Mouse (Mus musculus) layer of hippocampus, adult 2 months (tissue): ENCODE data around the gene Rnd2. TPM values are rescaled to one million over a fixed set of nuclear protein-coding genes. Genes with fewer than 3 reads are reported as not detected.
A peak's percentile ranks its signal among the peaks of the same experiment; 100 is the strongest.

ENCODE experiments used
- DNase-seq, 2 experiments: peaks; one replicate each; pipeline ENCODE4 v3.0.0; 2022; ENCODE audit warnings: low spot score in 2 of 2
- H3K27ac ChIP-seq: fragments of 200-600 bp; 2 replicates; pipeline ENCODE4 v1.8.1; 2022
- H3K4me3 ChIP-seq: fragments of 200-600 bp; 2 replicates; pipeline ENCODE4 v1.8.1; 2022; ENCODE audit warnings: mild to moderate bottlenecking
- CTCF ChIP-seq: fragments of 200-600 bp; conservative IDR thresholded peaks from 2 replicates; pipeline ENCODE4 v1.8.1; 2022; ENCODE audit warnings: antibody characterized with exemption, mild to moderate bottlenecking, moderate library complexity
- long read RNA-seq, 2 experiments: library from polyadenylated mRNA; stranded (forward); transcript quantifications; one replicate each; pipeline ENCODE4 v2.0.0; 2021; ENCODE audit warnings: borderline mapping rate in 2 of 2
- total RNA-seq, 2 experiments: library from RNA; stranded (reverse); gene quantifications; 2 replicates each; pipeline ENCODE4 v1.2.3; 2021

The Rnd2 gene
- total RNA-seq, result 100 to 1,000 TPM; 113 to 122 TPM
- long read RNA-seq, experiment 1, transcript Rnd2-201 (5 exons, 1,394 nt), result major isoform, 62 of 72 reads
- long read RNA-seq, experiment 1, partial matches to known transcripts, result 0 of 72 reads
- long read RNA-seq, experiment 1, other reads (novel, unspliced or antisense), result 9 of 72 reads
- long read RNA-seq, experiment 2, transcript Rnd2-201 (5 exons, 1,394 nt), result major isoform, 60 of 78 reads
- long read RNA-seq, experiment 2, partial matches to known transcripts, result 4 of 78 reads
- long read RNA-seq, experiment 2, other reads (novel, unspliced or antisense), result 14 of 78 reads

DNA sequence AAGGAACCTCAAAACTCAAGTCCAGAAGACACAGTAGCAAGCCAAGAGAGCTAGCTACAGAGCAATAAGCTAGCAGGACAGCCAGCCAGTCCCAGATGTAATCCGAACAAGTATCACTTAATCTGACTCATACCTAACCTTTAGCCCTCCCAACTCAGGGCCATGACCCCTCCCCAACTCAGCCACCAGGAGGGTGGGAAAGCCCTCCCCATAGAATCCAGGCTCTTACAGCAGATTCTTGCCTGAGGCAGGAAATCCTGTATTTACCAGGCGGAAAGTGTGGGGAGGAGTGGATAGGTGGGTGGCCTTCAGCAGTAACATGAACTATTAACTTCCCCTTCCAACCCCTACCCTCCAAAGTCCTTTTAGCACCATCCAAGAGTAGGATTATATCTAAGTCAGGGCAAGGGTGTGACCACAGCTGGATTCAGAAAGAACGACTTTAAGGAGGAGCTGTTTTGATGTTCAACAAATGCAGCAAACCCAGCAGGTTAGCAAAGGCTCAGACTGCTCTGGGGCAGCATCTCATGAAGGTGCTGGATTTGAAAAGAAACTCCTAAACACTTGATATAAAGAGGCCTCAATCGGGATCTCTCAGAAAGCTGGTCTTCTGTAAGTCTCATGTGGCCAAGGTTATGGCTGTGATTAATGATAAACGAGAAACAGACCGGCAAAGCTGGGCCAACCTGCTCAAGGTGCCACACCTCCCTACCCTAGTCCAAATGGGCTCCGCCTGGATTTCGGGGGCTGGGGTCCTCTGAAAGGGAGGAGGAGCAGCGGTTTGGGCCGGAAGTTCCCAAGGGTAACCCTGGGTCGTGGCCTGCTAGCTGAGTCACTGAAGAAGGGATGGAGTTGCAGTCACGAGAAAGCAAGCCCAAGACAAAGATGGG, at the start of gene Rnd2:
Rnd2 (plus strand) TSS at position 789 of the 890 bp plus-strand sequence.
- H3K27ac ChIP-seq, result peak within 1 kb of the TSS; percentile 81
- DNase-seq, result no peak
- H3K4me3 ChIP-seq, result peak within 1 kb of the TSS; percentile 63
- TF ChIP-seq CTCF, result no peak

DNA sequence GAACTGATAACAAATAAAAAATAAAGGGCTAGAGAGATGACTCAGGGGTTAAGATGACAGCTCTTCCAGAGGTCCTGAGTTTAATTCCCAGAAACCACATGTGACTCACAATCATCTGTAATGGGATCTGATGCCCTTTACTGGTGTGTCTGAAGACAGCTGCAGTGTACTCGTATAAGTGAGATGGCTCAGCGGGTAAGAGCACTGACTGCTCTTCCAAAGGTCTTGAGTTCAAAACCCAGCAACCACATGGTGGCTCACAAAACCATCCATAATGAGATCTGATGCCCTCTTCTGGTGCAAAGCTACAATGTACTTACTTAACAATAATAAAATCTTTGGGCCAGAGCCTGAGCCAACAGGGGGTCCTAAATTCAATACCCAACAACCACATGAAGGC, 49.5 kb upstream of the Rnd2 start:
- Histone ChIP-seq H3K27ac (no peak overlapping the region), H3K4me3 (no peak overlapping the region)
- DNase-seq, result no peak
- peak; percentile 48 for TF ChIP-seq CTCF

DNA sequence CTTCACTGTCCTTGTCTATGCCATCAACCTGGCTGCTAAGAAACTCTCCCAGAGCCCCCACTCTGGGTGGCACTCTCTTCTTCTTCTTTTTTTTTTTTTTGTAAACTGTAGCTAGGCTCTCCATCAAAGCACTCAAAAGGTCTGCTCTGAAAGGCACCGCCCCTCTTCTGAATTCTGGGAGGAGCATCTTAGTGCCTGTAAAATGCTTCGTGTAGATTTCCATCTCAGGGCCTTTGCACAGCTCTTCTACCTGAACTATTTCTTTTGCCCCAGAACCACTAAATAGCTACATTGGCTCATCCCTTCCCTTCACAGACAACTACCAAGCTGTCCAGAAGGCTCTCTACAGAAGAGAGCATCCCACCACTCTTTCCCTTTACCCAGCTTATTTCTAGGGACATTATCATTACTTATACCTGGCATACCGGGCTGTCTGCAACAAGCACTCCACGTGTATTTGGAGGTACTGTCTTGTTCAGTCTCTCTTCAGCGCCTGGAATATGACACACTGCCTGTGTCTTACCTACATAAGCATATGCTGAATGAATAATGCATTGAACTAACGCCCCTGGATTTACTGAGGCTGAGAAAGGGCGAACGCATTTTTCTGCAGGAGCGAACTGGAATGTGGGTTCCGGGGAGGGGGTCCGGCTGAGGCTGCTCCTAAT, 48.2 kb upstream of the Rnd2 start:
- H3K27ac ChIP-seq, result peak overlapping the region; percentile 88

DNA sequence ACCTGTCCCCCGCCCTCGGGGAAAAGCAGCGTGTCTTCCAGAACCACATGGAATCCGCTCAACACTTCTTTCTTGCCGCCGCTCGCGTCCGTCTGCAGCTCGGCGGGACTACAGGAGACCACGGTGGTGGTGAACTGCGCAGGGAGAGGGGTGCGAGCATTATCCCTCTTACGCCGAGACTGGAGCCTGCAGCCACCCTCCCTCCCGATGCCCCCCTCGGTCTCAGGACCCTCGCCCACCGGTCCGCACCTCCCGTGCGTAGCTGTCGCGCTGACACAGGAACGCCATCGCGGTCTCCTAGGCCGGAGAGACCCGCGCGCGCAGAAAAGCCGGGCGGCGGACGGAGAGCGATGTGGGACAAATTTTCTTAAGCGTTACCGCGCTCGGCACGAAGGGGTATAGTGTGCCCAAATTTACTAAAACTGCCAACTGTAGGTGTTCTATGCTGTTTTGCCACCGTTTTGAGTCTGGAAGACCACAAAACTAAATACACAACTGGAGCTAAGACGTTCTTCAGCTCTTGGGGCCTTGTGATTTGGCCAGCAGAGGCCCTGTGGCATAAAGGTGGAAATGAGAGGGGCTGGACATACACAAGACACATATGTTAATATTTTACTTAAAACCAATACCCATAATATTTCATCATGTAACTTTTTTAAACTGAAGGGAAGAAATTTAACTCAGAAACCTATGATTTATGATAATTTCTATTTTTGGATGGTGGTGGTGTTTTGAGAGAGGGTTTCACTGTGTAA, 47.5 kb upstream of the Rnd2 start, which contains the start of gene Aarsd1:
Aarsd1 (minus strand) TSS at position 515 of the 755 bp plus-strand sequence.
- TF ChIP-seq CTCF, result no peak; the same call in none of the 2 replicates
- peak; percentile 81 to 90 for DNase-seq
- Histone ChIP-seq H3K27ac (peak within 1 kb of the TSS; percentile 88), H3K4me3 (peak within 1 kb of the TSS; percentile 91)

More for the DNA sequence above, 48.2 kb upstream of the Rnd2 start:
- TF ChIP-seq CTCF, result no peak
- DNase-seq, result no peak
- peak overlapping the region; percentile 91 for H3K4me3 ChIP-seq

DNA sequence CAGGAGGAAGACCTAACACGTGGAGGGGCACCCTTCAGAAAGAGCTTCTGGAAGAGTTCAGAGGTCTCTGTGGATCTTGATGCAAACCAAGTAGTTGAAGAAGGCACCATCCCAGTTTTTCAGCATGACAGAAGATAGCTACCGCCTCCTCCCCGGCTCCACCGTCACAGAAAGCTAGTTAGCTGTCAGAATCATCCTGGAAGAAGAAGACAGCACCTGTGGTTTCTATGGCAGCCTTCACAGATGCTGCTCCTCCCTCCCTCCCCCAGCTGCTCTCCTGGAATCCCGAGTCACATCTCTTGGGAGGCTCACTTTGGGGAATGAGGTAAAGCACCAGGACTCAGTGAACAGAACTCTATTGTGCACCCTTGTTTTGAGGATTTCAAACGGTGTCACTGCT, 45.8 kb upstream of the Rnd2 start:
- Histone ChIP-seq H3K27ac (no peak overlapping the region), H3K4me3 (no peak overlapping the region)
- TF ChIP-seq CTCF, result no peak
- no peak for DNase-seq

DNA sequence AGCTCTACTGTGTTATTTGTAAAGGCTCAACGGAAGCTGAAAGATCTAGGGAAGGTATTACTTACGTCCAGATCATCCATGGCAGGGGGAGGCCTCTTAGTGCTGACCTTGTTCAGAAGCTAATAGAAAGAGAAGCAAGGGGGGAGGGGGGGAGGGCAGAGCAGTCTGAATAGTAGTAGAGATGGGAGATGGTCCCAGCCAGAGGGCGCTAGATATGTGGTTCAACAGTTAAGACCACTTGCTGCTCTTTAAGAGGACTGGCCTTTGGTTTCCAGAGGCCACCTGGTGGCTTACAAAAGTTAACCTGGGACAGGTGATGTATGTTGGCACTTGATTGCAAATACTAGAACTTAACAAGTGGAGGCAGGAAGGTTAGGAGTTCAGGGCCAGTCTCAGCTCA, 45.2 kb upstream of the Rnd2 start:
- DNase-seq, result no peak
- peak; percentile 55 for TF ChIP-seq CTCF

DNA sequence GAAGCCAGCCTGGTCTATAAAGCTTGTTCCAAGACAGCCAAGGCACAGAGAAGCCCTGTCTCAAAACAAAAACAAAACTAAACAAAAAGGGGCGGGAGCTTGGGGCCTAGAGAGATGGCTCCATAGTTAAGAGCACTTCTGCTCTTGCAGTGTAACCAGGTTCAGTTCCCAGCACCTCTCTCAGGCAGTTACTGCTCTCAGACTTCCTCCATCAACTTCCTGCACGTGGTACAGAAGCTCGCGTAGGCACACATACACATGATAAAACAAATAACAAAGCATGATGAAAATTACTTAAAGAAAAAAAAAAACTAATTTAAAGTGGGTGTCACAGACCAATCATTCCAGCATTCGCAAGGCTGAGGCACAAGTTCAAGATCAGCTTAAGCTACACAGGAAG, 44.7 kb upstream of the Rnd2 start:
- no peak for DNase-seq
- no peak for TF ChIP-seq CTCF
- no peak overlapping the region for H3K4me3 ChIP-seq
- no peak overlapping the region for H3K27ac ChIP-seq

More for the DNA sequence above, 45.2 kb upstream of the Rnd2 start:
- H3K4me3 ChIP-seq, result no peak overlapping the region
- no peak overlapping the region for H3K27ac ChIP-seq

DNA sequence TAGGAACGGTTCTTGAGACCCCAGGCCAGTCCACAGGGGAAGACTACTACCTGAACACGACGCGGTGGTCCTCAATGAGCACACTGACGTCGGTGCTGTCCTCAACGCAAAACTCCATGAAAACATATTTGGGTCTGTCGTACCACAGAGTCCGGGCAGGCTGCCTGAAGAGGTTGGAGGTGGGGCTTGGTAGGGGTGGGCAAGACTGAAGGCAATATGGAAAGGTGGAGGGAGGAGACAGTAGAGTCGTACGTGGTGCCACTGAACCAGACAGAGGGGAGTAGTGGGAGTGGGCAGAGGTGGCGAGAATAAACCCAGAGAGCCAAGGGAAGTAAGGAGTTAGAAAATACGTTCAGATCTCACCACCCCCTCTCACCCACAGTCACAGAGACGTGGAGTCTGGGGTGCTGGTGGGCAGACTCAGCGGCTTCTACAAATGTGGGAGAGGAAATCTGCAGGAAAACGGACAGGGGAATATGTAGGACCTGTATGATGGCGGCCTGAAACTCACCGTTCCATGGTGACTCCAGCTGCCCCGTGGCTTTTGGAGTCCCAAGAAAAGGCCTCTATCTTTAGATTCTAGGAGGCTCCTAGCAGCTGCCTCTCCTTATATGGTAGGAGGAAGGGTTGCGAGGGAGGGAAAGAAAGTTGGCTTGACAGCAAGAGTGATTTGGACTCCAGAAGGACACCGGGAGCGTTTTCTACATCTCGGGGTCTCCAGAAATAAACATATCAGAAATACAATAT, 40.5 kb upstream of the Rnd2 start, which contains the start of gene Gm27029:
Gm27029 (minus strand) TSS at position 692 of the 747 bp plus-strand sequence.
- Histone ChIP-seq H3K27ac (peak within 1 kb of the TSS; percentile 96), H3K4me3 (peak within 1 kb of the TSS; percentile 91)
- no peak for DNase-seq
- no peak for TF ChIP-seq CTCF

DNA sequence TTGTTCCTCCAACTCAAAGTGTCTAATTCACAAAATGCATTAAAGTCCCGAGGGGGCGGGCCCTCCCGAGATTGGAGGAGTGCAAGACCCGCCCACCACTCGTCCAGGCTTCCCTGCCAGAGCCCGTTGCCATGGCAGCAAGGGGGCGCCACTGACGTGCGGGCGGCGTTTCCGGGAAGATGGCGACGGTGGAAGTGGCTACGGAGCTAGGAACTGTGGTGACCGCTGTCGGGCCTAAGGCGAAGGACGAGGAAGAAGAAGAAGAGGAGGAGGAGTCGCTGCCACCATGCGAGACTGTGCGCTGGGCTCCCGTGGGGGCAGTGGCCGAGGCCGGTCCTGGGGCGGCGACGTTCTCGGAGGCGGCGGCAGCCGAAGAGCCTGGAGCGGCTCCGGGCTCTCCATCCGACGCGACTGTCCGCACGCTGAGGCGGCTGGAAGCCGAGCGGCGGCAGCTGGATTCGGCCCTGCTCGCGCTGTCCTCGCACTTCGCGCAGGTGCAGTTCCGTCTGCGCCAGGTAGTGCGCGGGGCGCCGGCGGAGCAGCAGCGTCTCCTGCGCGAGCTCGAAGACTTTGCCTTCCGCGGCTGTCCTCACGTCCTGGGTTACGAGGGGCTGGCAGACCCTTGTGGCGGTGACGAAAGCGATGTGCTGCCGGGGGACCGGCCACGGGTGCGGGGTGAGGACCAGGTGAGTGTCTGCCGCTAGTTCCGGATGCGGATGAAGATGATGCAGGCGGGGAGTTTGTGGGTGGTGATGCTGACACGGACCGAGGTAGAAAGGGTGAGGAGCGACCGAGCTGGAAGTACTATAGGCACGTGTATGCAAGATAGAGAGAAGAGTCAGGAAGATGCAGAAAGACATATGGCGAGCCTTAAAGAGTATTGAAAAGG, 39.6 kb upstream of the Rnd2 start, which contains the start of the genes Rundc1 and Ptges3l:
Rundc1 (plus strand) TSS at position 161 of the 889 bp plus-strand sequence.
Ptges3l (minus strand) TSS at position 409 of the 889 bp plus-strand sequence.
- peak; percentile 52 for TF ChIP-seq CTCF
- peak; percentile 98 for DNase-seq
- peak within 1 kb of the TSS; percentile 91 for H3K4me3 ChIP-seq
- peak within 1 kb of the TSS; percentile 96 for H3K27ac ChIP-seq

DNA sequence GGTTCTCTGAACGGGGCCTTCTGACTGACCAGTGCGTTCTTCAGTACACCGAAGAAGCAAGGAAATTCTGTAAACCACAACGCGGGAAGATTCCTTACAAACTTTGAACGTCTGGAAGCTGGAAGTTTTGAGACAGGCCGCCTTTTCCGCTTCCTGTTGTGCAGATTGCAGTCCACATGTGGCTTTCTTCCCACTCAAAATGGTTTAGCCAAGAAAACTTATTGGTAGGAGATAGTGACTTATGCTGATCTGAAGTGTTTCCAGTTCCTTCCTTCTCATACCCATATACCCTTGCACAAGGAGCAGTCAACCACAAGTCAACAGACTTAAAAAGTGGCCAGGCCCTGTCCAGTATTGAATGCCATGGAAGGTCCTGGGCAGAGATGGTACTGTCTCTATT, 38.6 kb upstream of the Rnd2 start:
- Histone ChIP-seq H3K27ac (no peak overlapping the region), H3K4me3 (peak overlapping the region; percentile 91)
- no peak for DNase-seq
- TF ChIP-seq CTCF, result no peak
